Mouse (Mus musculus) forebrain, embryonic 12.5 days (tissue): ENCODE data around the gene Zfp609. TPM values are rescaled to one million over a fixed set of nuclear protein-coding genes. Genes with fewer than 3 reads are reported as not detected.

ENCODE experiments used
- ATAC-seq: fragments of 200-750 bp; cut with Nextera tagmentation; 2 replicates; pipeline ENCODE4 v1.8.0; 2017; ENCODE audit warnings: moderate TSS enrichment; ENCODE audit not compliant: low FRiP score
- H3K27ac ChIP-seq: fragments of 300-500 bp; sonication (generic); 2 replicates; pipeline ENCODE4 v1.5.1; 2016; ENCODE audit warnings: mild to moderate bottlenecking
- H3K27me3 ChIP-seq: fragments of 300-500 bp; sonication (generic); 2 replicates; pipeline ENCODE4 v1.6.1; 2016; ENCODE audit warnings: mild to moderate bottlenecking
- H3K36me3 ChIP-seq: fragments of 300-500 bp; sonication (generic); replicated peaks from 2 replicates; pipeline ENCODE4 v1.6.1; 2016; ENCODE audit warnings: mild to moderate bottlenecking
- H3K4me1 ChIP-seq: fragments of 300-500 bp; sonication (generic); 2 replicates; pipeline ENCODE4 v1.6.1; 2016
- H3K4me2 ChIP-seq: fragments of 300-500 bp; sonication (generic); 2 replicates; pipeline ENCODE4 v1.6.1; 2016; ENCODE audit warnings: mild to moderate bottlenecking, moderate library complexity
- H3K4me3 ChIP-seq: fragments of 300-500 bp; sonication (generic); replicated peaks from 2 replicates; pipeline ENCODE4 v1.5.1; 2016; ENCODE audit warnings: mild to moderate bottlenecking
- H3K9ac ChIP-seq: fragments of 300-500 bp; sonication (generic); 2 replicates; pipeline ENCODE4 v1.6.1; 2016; ENCODE audit warnings: mild to moderate bottlenecking
- H3K9me3 ChIP-seq: fragments of 300-500 bp; sonication (generic); 2 replicates; pipeline ENCODE4 v1.6.1; 2016
- WGBS: fragments of 180-500 bp; shearing (Covaris S2); methylation state at CpG from one replicate; pipeline ENCODE4 v1.1.7; 2016; 5-methylcytosine and 5-hydroxymethylcytosine counted together
- polyA plus RNA-seq: library from polyadenylated mRNA; unstranded; fragments of >200 nt; fragmentation: Nextera tagmentation; extraction: Ambion mirVana; gene quantifications from 2 replicates; pipeline ENCODE4 v1.2.1, GENCODE M21; 2016

The Zfp609 gene
- polyA plus RNA-seq, 1 experiment from 2014 or later = 13.1 TPM

DNA sequence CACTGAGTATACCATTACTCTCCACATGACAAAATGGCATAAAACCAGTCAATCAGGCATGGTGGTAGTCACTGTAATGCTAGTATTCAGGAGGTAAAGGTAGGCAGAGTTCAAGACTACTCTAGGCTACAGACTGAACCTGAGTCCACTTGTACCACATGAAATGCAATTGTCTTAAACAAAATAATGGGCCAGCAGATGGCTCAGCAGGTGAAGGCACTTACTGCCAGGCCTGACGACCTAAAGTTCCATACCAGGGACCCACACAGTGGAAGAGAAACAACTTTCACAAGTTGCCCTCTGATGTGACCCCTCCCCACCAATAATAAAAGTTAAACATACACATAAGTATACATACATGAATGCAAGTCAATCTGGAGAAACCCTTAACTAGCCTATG lies 19.5 kb downstream of the Zfp609 start:
- Histone ChIP-seq H3K27ac (no peak overlapping the region), H3K4me3 (no peak overlapping the region), H3K36me3 (no peaks in the 10 kb centered on the region), H3K9me3 (no peaks in the 10 kb centered on the region), H3K9ac (no peak overlapping the region), H3K27me3 (no peaks in the 10 kb centered on the region), H3K4me2 (no peak overlapping the region), H3K4me1 (peaks cover 9% of the 10 kb centered on the region)
- no peak for ATAC-seq
- WGBS = 58% methylated on average over 1 of the region's 1 CpGs

DNA sequence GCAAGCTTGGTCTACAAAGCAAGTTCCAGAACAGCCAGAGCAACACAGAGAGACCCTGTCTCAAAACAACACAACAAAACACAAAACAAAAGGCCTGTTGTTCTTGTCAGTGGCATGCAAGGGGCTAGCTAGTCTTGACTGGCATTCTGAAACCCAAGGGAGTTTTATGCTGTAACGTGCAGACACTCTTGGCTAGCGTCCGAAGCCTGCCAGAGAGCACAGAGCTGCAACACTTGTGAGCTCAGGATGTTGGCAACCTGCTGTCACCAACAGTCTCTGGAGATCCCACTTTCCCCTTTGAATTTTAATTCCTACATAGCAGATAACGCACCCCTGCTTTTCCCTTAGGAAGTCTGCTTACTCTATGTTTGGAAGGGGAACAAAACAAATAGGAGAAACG lies 20.1 kb downstream of the Zfp609 start:
- WGBS = 50% methylated on average over 5 of the region's 5 CpGs
- no peaks in the 10 kb centered on the region for H3K9me3 ChIP-seq
- no peak overlapping the region for H3K9ac ChIP-seq
- no peak for ATAC-seq
- no peaks in the 10 kb centered on the region for H3K36me3 ChIP-seq
- no peaks in the 10 kb centered on the region for H3K27me3 ChIP-seq
- peaks cover 9% of the 10 kb centered on the region for H3K4me1 ChIP-seq
- H3K4me2 ChIP-seq = no peak overlapping the region
- no peak overlapping the region for H3K27ac ChIP-seq
- no peak overlapping the region for H3K4me3 ChIP-seq

GRCm38 (mm10) chr9:65799770-65800169 lies 27.6 kb downstream of the Zfp609 start:
- H3K4me1 ChIP-seq = peaks cover 5% of the 10 kb centered on the region; the same call in 1 of the 2 replicates
- H3K4me3 ChIP-seq = no peak overlapping the region
- H3K27ac ChIP-seq = no peak overlapping the region
- H3K27me3 ChIP-seq = no peaks in the 10 kb centered on the region
- WGBS = 76% methylated on average over 4 of the region's 4 CpGs
- H3K9me3 ChIP-seq = no peaks in the 10 kb centered on the region
- H3K36me3 ChIP-seq = peaks cover 2% of the 10 kb centered on the region
- no peak for ATAC-seq
- H3K4me2 ChIP-seq = no peak overlapping the region
- H3K9ac ChIP-seq = no peak overlapping the region

GRCm38 (mm10) chr9:65795651-65796050 lies 31.7 kb downstream of the Zfp609 start:
- peaks cover 13% of the 10 kb centered on the region for H3K36me3 ChIP-seq
- 87% methylated on average over 2 of the region's 2 CpGs for WGBS
- H3K9me3 ChIP-seq = no peaks in the 10 kb centered on the region
- no peak overlapping the region for H3K4me3 ChIP-seq
- H3K4me2 ChIP-seq = no peak overlapping the region
- H3K27me3 ChIP-seq = no peaks in the 10 kb centered on the region
- no peak for ATAC-seq
- H3K27ac ChIP-seq = no peak overlapping the region
- H3K4me1 ChIP-seq = peaks cover 35% of the 10 kb centered on the region
- no peak overlapping the region for H3K9ac ChIP-seq

- Histone ChIP-seq H3K27ac (peak overlapping the region; percentile 11; the same call in 1 of the 2 replicates), H3K4me1 (peaks cover 43% of the 10 kb centered on the region)
- 46% methylated on average over 7 of the region's 7 CpGs for WGBS
These were observed 33.1 kb downstream of the Zfp609 start for GRCm38 (mm10) chr9:65794313-65794712.

GRCm38 (mm10) chr9:65793506-65793905 lies 33.9 kb downstream of the Zfp609 start:
- Histone ChIP-seq H3K9ac (no peak overlapping the region; the same call in 1 of the 2 replicates), H3K27me3 (no peaks in the 10 kb centered on the region), H3K36me3 (peaks cover 13% of the 10 kb centered on the region), H3K4me1 (peaks cover 43% of the 10 kb centered on the region), H3K4me2 (no peak overlapping the region), H3K9me3 (no peaks in the 10 kb centered on the region), H3K27ac (no peak overlapping the region), H3K4me3 (no peak overlapping the region)
- WGBS = 86% methylated on average over 3 of the region's 3 CpGs
- no peak for ATAC-seq

More at GRCm38 (mm10) chr9:65794313-65794712, 33.1 kb downstream of the Zfp609 start:
- ATAC-seq = no peak
- H3K9me3 ChIP-seq = no peaks in the 10 kb centered on the region
- H3K4me3 ChIP-seq = no peak overlapping the region
- no peaks in the 10 kb centered on the region for H3K27me3 ChIP-seq
- no peak overlapping the region for H3K9ac ChIP-seq
- no peak overlapping the region for H3K4me2 ChIP-seq
- peaks cover 13% of the 10 kb centered on the region for H3K36me3 ChIP-seq

- Histone ChIP-seq H3K27ac (no peak overlapping the region), H3K4me3 (no peak overlapping the region), H3K4me1 (peaks cover 43% of the 10 kb centered on the region), H3K27me3 (no peaks in the 10 kb centered on the region), H3K9me3 (no peaks in the 10 kb centered on the region), H3K36me3 (peaks cover 13% of the 10 kb centered on the region), H3K9ac (no peak overlapping the region), H3K4me2 (no peak overlapping the region)
- ATAC-seq = no peak
- 48% methylated on average over 3 of the region's 3 CpGs for WGBS
These were observed 34.3 kb downstream of the Zfp609 start for GRCm38 (mm10) chr9:65793086-65793485.

DNA sequence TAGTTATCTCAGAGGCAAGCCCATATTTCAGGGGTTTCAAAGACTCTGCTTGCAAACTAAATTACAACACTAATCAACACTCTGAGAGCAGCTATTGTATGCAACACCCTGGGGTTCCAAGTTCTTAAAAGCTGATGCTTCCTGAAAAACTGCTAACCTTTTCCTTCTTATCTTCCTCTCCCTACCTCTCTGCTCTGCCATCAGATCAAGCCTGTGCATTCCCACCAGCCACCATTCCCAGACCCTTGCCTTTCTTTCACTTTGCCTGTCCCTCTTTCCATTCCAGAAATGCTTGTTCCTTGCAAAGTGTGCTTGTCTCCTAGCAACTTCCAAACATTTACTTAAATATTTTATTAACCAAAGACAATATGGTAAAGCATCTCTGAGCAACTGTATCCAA lies 35.5 kb downstream of the Zfp609 start:
- ATAC-seq = no peak
- no peak overlapping the region for H3K9ac ChIP-seq
- peak overlapping the region; percentile 21; the same call in 1 of the 2 replicates for H3K27ac ChIP-seq
- H3K9me3 ChIP-seq = no peaks in the 10 kb centered on the region
- H3K4me2 ChIP-seq = no peak overlapping the region
- H3K4me1 ChIP-seq = peaks cover 54% of the 10 kb centered on the region
- H3K4me3 ChIP-seq = no peak overlapping the region
- H3K27me3 ChIP-seq = no peaks in the 10 kb centered on the region
- H3K36me3 ChIP-seq = peaks cover 13% of the 10 kb centered on the region

DNA sequence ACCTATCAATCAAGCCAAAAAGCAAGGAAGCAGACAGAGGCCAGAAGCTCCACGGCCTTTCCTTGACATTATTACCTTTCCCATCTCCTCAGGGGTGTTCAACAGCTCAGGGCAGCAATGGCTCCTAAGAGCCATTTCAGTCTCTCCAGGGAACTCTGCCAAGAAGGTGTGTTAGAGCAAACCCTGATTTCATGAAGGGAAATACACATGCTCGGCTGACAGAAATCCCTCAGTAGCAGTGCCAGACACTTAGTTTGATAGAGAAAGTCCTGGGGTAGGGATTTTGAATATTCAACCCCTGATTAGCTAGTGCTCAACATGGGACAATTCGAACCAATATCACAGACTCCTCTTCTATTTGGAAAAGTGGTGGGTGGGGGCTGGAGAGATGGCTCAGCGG lies 36.3 kb downstream of the Zfp609 start:
- no peak overlapping the region for H3K4me3 ChIP-seq

DNA sequence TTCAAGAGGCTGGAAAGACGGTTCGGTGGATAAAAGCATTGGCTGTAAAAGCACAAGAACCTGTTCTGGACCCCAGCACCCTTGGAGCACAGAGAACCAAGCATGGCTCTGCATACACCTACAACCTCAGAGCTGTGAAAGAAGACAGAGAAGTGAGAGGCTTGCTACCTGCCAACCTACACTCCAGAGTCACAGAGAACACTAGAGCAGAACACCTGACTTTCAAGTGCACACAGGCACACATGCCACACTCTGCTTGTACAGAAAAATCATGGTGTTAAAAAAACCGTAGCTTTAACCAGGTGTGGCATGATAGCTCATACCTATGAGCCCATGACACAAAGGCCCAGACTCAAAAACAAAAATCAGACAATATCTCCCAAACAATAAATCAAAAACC lies 37.6 kb downstream of the Zfp609 start:
- no peak overlapping the region for H3K27ac ChIP-seq
- no peak overlapping the region for H3K4me3 ChIP-seq
- H3K36me3 ChIP-seq = peaks cover 11% of the 10 kb centered on the region
- H3K4me1 ChIP-seq = peaks cover 55% of the 10 kb centered on the region
- no peak overlapping the region for H3K4me2 ChIP-seq
- no peaks in the 10 kb centered on the region for H3K27me3 ChIP-seq
- no peak overlapping the region for H3K9ac ChIP-seq
- WGBS = 96% methylated on average over 3 of the region's 3 CpGs
- no peaks in the 10 kb centered on the region for H3K9me3 ChIP-seq
- no peak for ATAC-seq

More for the DNA sequence above, 36.3 kb downstream of the Zfp609 start:
- H3K9me3 ChIP-seq = no peaks in the 10 kb centered on the region
- WGBS = 86% methylated on average over 4 of the region's 4 CpGs
- no peak overlapping the region for H3K4me2 ChIP-seq
- H3K4me1 ChIP-seq = peaks cover 57% of the 10 kb centered on the region
- no peak overlapping the region for H3K9ac ChIP-seq
- H3K27me3 ChIP-seq = no peaks in the 10 kb centered on the region
- peaks cover 13% of the 10 kb centered on the region for H3K36me3 ChIP-seq
- no peak for ATAC-seq
- H3K27ac ChIP-seq = no peak overlapping the region

GRCm38 (mm10) chr9:65788556-65788955 lies 38.8 kb downstream of the Zfp609 start:
- H3K9me3 ChIP-seq = no peaks in the 10 kb centered on the region
- no peaks in the 10 kb centered on the region for H3K27me3 ChIP-seq
- H3K27ac ChIP-seq = no peak overlapping the region
- peaks cover 5% of the 10 kb centered on the region; the same call in 1 of the 2 replicates for H3K36me3 ChIP-seq
- ATAC-seq = no peak
- no peak overlapping the region for H3K9ac ChIP-seq
- WGBS = 82% methylated on average over 4 of the region's 4 CpGs
- no peak overlapping the region for H3K4me2 ChIP-seq
- H3K4me3 ChIP-seq = no peak overlapping the region
- peaks cover 43% of the 10 kb centered on the region for H3K4me1 ChIP-seq

DNA sequence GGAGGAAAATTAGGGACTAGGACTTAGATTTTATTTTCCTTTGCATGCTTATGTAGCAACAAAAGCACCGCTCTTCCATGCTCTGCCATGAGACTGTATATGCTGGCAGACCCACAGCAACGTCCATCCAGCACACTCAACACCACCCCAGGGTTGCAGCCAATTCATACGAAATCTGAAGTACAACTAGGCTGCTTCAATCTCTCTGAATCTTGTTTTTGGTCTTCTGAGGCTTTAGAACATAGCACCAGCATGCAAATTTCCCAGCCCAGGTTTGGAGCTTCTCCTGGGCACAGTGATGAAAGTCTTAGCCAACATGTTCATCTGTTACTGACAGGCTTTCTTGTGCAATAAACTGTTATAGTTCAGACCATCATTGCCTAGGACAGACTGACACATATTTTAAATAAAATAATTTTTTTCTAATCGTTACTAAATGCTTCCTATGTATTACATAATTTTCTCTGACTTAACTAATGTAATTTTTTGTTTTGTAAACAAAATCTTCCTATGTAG lies 39.5 kb downstream of the Zfp609 start:
- no peak overlapping the region for H3K4me2 ChIP-seq
- peaks cover 3% of the 10 kb centered on the region; the same call in 1 of the 2 replicates for H3K36me3 ChIP-seq
- ATAC-seq = no peak
- peak overlapping the region; percentile 43; the same call in 1 of the 2 replicates for H3K27ac ChIP-seq
- no peaks in the 10 kb centered on the region for H3K9me3 ChIP-seq
- H3K27me3 ChIP-seq = no peaks in the 10 kb centered on the region
- peaks cover 38% of the 10 kb centered on the region for H3K4me1 ChIP-seq
- H3K9ac ChIP-seq = no peak overlapping the region
- no peak overlapping the region for H3K4me3 ChIP-seq
- WGBS = 75% methylated on average over 4 of the region's 4 CpGs
